Mouse (Mus musculus) brain, adult 2 months (tissue): ENCODE results near the gene Ano4.

Experiments
- DNase-seq: peaks from one replicate; pipeline ENCODE4 v3.0.0; 2011; ENCODE audit warnings: low read depth, low spot score

Ano4 gene

DNA sequence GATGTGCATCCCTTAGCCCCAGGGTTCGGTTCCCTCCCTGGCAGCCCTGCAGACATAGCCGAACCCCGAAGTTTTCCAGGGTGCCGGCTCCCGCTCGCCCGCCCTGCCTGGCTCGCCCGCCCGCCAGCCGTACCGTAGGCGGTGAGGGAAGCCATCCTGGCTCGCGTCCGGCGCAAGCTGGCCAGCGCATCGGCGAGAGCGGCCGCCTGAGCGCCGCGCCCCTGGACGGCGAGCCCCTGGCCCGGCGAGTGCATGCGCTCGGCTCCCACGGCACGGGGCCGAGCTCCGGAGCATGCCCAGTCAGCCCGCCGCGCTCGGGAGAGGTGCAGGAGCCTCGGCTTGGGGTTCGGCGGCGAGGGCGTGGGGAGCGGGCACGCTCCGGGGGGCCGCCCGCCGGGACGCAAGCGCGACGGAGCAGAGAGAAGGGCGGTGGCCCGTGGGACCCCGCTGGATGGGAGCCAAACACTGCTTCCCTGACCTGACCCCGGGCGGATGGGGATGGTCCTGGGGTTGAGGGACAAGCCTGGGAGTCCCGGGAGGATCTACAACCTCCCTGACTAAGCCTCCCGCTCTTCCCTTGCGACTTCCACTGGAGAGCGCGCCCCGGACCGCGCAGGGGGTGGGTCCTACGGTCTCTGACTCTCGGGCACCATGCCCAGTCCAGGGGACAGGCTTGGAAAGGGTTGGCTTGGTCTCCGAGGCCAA is at the start of gene Ano4:
TSS of gene Ano4 (minus strand) at position 272 of the 705 bp plus-strand sequence.
- DNase-seq, result no peak

DNA sequence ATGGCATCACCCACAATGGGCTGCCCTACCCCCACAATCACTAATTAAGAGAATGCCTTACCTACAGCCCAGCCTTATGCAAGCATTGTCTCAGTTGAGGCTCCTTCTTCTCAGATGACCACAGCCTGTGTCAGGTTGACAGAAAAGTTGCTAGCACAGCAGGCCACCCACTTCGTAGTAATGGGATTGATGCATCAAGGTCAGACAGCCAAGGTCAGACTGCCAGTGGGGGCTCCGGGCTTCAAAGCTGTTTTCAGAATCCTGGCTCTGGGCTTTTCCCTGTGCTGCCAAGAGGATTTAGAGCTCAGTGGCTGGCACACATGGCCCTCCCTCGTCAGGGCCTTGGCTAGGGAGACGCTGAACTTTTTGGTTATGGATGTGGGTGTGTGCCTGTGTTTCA is 48.1 kb upstream of the Ano4 start:
- no peak for DNase-seq

DNA sequence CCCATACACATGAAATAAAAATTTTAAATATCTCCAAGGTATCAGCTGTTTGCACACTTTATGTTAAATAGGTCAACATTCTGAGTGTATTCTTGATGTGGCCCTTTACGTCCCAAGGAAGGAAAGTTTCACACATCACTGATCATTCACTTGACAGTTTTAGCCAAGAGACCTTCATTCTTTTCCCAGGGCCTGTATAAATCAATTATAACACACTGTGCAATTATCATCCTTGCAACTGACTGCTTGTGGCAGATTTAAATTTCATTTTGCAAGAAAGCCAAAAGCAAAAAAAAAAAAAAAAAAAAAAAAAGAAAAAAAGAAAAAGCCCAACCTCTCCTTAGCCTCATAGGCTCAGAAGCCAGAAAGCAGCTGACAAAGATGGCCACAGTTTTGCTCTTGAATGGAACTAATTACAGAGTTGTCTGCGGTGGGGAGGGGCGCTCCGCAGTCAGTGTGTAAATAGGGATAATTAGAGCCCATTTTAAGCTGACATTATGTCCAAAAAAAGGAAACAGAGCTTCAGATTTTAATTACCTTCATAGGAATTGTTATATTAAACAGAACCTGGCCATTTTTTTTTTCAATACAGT is 47.1 kb upstream of the Ano4 start:
- DNase-seq, result peak; percentile 46

DNA sequence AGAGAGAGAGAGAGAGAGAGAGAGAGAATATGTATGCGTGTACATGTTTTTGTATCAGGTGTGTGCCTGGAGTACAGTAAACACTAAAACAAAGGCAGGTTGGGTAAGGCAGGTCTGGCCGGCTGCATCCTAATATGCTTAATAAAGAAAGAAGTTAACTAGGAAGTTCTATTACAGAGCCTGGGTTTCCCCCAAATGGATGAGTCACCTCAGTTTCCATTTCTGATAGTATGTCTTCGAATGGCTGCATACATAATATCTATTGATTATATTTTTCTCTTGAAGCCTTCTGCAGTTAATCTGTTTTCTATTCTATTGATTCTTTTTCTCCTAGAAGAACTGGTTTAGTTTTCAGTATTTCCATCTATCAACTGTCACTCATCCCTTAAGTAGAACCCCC is 41.9 kb upstream of the Ano4 start:
- no peak for DNase-seq

DNA sequence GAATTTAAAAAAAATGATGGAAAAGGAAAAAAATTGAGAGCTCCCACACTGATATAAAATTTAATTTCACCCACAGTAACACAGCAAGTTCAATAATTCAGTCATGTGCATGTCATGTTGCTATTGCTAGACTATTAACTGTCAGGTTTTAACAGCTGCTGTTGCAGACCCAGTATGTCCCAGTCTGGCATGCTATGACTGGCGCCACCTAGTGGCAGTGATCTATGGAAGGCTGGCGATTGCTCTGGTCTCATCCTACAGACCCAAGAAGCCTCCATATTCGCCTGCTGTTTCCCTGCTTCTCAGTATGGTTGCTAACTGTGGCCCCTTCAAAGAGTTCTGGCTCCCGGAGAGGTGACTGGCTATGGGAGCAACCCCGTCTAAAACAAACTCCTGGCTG is 38.9 kb upstream of the Ano4 start:
- DNase-seq, result peak; percentile 82

DNA sequence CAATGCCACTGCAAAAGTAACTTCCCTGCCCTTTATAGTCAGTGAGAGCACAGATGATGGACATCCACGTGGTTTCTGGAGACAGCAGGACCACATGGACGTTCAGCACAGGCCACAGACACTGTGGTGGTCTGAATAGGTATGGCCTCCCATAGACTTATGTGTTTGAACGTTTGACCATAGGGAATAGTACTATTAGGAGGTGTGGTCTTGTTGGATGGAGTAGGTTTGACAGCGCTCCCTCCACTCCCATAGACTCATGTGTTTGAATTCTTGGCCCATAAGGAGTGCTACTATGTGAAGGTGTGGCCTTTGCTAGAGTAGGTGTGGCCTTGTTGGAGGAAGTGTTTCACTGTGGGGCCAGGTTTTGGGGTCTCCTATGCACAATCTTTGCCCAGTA is 33.2 kb upstream of the Ano4 start:
- no peak for DNase-seq

DNA sequence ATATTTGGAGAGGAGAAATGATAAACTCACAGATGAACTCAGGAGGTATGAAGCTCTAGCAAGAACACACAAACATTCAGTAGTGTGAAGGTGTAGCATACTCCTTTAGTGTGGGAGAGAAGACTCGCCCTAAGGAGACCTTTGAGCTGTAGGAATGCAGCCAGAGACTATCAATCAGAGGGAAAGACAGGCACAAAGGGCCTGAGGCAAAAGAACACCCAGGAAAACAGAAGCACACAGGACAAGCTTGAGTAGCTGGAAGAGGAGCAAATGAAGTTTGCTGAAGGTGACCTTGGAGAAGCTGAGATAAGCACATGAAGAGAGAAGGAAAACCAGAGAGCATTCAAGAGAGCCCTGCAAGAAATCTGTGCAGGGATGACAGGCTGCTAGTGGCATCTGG is 25.5 kb upstream of the Ano4 start:
- peak; percentile 12 for DNase-seq

DNA sequence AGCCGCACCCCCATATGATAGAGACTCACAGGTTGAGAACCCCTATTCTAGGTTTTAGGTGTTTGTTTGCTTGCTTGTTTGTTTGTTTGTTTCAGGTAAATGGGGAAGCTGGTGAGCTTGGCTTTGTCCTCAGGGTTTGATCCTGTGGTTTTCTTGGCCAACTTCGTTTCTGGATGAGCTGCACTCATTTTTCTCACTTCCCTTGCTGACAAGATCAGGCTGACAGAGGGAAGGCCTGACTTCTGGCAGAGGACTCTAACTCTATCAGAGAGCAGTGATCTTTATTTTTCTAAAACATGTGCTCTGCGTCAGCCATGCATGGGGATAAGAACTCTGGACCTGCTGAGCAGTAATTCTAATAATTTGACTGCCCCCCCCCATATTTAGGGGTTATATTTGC is 14.4 kb upstream of the Ano4 start:
- DNase-seq, result no peak

DNA sequence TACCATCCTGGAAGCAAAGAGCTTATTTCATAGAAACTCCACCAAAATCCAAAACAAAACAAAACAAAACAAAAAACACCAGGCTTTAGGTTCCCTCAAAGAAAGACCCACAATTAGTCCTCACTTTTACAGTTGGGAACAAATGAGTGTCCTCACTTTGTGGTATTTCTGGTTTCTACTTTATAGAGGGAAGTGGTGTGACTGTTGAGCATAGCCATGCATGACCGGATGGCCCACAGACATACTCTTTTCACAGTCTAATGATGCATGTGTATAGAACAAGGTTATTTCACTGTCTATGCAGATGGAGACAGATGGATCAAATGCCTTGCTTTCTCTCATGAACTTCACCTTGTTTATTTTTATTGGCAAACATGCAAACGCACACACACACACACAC is 10.1 kb upstream of the Ano4 start:
- no peak for DNase-seq

DNA sequence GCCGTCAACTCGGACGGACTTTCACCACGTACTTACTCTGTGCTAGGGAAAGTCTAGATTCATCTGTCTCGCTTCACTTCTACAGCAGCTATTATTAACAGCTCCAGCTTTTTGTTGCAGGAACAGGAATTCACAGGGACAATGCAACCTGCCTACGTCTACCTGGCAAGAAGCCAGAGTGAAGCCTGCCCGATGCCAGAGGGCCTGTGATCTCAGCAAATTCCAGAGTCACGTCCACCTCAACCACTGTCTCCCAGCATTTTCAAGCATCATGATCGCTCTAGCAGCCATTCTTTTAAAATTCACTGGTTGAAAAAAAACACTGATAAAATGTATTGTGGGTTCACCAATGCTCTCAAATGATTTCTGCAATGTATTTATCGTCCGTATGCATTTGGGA is 6.9 kb upstream of the Ano4 start:
- no peak for DNase-seq

DNA sequence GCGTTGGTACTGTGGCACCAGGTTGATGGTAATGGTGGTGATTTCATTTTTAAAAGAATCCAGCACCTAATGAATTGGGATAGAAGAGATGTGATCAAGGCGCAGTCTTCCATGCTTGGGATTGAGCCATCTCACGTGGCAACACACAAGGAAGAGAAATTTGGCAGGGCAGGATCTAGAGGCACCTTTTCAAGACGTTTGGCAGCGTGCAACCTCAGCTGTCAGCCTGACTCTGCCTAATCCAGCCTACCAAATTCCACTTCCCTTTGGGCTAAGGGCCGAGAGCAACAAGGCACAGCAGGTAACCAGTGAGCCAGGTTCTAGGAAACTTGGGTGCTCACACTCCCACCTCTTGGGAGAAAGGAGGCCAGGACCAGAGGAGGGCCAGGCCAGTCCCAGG is 1.0 kb upstream of the Ano4 start:
- no peak for DNase-seq

DNA sequence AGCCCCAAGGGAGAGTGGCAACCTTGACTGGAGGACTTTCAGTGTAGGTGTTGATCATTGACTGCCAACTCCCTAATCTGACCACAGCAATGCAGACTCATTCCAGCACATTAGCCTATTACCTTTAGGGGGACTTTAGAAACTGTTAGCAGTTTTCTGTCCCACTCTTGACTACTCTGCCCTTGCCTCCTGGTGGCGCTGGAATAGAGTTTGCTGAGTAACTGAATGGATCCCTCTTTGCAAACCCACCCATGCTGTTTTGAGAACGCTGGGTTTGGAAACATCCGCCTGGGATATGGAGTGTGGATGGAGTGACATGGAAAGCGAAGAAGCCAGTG is 603 bp upstream of the Ano4 start:
- DNase-seq, result no peak

DNA sequence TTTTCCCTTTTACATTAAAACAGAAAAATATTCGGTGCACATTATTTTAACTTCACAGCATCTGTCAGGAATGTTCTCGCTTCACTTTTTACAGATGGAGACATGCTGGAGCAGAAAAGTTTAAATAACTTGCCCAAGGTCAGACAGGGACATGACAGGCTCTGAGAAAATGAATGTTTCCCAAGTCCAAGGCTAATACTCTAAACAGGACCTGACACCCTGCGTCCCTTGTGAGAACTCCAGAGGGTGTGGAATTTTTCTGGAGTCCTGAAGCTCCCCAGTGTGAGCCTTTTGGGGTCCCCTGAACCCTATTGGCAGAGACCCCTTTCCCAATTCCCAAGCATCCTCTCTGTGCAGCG is 451 bp downstream of the Ano4 start:
- peak; percentile 23 for DNase-seq

DNA sequence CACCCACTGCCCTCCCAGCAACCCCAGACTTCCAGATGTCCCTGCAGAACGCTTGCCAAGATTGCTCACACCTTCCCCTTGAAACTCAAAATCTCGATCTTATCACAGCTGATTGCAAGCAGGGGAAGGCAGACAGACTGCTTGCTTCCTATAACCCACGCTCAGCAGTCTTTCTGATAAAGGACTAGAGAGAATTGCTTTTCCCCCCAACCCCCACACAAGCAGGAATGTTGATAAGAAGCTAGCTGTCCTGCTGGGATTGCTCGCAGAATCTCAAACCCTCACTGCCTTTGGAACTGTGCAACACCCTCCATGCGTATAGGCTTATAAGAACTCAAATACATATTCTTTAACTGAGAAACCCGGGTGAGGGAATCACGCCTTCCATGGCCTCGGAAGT is 846 bp downstream of the Ano4 start:
- peak; percentile 55 for DNase-seq

DNA sequence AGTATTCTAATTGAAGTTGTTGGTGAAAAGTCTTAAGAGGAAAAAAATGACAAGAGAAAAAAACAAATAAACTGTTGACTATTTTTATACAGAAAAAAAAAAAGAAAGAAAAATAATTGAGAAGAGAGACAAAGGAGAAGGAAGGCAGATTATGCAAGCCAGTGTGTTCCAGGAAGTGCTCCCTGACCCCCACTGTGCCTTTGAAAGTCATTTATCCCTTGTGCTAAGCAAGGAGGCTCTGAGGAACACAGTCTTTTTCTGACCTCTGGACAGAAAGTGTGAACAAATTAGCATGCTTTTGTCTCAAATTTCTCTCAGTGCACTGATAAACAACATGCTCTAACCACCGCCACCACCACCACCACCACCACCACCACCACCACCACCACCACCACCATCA is 14.3 kb downstream of the Ano4 start:
- no peak for DNase-seq

DNA sequence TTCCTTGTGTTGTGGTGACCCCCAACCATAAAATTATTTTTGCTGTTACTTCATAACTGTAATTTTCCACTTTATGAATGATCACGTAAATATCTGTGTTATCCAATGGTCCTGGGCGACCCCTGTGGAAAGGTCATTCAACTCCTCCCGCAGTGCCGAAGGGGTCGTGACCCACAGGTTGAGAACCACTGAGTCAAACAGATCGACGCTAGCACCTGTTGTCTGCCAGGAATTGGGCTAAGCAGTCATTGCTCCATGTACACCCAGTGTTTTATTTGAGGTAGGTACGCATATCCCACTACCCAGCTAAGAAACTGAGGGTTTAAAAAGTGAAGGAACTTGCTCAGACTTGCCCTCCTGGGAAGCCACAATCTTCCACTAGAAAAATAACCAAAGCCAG is 14.8 kb downstream of the Ano4 start:
- no peak for DNase-seq

DNA sequence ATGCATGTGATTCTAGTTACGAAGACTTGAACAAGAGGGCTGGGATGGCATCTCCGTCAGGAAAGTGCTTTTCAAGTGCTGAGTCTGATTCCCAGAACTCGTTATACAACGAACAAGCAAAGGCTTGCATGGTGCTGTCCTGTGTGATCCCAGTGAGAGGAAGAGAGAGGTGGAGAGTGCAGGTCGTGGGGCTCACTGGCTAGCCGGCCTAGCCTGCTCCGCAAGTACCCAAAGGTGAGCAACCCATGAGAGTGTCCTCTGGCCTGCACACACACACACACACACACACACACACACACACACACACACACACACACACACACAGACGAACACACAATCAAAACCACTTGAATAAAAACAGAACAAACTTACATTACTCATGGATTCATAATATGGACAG is 15.7 kb downstream of the Ano4 start:
- no peak for DNase-seq

DNA sequence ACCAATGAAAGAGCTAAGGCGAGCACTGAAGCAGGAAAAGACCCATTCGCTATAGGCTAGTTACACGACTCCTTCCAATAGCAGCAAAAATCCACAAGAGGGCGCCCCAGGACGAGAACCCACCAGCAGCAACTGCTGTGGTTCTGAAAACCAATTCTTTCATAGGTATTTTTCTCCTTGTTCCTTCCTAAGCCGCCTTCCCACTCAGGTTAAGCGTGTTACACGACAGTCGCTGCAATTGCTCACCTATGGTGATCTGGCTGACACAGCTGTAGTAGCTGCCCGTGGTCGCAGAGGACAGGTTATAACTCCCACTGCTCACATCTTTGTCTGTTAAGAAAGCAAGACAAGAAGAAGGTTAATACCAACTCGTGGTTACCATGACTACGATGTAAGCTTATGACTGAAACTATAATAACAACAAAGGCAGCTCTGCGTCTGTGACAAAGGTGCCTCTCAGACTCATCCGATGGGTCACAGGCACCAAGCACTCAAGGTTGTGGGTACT is 17.5 kb downstream of the Ano4 start:
- peak; percentile 81 for DNase-seq

DNA sequence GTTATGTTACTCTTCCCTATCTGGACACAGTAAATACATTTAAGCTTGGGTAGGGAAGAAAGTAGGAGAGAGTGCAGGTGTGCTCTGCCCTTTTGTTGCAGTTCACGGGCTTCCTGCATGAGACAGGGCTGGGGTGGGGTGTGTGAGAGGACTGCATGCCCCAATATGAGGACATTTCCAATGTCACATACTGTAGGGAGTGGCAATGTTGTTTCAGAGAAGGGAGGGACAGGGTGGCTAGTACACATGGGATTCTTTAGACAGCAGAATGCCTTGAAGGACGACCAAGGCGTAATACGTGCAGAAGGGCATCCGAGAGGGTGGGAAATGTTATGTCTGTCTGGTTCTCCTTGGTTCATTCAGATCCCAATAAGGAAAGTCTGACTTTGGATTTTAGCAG is 18.2 kb downstream of the Ano4 start:
- DNase-seq, result no peak

DNA sequence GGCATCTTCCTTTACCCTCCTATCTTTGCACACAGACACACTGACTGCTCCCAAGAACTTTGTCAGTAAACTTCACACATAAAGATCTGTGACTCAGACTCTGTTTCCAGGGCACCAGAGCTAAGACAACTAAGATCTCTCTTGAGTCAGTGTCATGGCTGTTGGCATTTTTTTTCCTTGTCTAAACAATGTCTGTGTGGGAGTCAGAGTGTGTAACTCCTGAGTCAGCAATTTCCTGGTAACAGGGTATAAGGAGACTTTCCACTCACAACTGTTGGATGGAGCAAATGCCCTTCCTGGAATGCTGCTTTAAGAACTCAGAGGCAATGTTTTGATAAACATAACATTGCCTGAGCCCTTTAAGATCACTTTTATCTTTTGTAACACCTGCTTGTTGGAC is 37.0 kb downstream of the Ano4 start:
- DNase-seq, result peak; percentile 52

DNA sequence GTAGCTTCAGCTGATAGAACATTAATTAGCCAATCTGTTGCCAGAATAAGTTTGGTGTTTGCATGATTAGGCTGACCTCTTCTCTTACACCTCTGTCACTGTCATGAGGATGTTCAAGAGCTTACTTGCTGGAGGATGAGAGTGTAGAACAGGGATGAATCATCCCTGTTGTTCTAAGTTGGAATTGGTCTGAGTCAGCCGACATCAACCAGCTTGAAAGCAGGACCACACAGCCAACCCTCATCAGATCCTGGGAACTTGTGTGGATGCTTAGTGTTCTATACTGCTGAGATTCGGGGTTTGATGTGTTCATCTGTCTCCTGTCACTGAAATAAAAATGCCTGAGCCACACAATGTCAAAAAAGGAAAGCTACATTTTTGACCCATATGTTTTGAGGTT is 44.2 kb downstream of the Ano4 start:
- DNase-seq, result peak; percentile 63

DNA sequence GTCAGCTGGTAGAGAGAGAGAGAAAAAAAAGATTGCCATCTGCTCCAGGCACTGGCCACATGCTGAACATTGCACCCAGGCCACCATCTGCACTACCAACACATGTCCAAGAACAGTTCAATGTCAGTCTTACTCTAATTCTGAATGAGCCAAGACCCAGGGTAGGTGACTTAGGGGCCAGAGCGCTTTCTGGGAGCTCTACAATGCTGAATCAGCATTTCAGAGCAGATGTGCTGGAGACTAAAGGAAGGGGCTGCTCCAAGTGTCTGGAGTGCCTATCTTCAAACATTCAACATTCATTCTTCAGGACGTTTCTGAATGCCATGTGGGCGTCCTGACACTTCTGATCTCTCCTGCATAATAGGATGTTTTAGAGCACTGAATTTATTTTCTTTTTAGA is 51.8 kb downstream of the Ano4 start:
- DNase-seq, result no peak

DNA sequence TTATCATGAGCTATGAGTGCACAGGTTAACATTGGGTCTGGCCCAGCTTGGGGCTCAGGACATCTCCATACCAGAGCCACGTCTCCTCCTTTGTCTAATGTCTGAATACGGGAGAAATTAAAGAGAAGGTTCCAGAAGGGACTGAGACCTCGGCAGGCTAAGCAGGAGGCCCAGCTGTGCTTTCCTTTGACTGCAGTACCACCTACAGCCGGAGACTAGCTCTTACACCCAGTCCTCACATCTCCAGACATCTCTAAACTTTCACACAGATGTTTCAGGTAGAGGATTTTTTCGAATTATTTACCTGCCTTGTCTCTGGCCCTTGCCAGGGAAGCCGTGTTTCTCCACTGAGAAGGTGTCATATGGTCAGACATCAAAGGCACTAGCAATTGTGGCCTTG is 53.9 kb downstream of the Ano4 start:
- peak; percentile 54 for DNase-seq

DNA sequence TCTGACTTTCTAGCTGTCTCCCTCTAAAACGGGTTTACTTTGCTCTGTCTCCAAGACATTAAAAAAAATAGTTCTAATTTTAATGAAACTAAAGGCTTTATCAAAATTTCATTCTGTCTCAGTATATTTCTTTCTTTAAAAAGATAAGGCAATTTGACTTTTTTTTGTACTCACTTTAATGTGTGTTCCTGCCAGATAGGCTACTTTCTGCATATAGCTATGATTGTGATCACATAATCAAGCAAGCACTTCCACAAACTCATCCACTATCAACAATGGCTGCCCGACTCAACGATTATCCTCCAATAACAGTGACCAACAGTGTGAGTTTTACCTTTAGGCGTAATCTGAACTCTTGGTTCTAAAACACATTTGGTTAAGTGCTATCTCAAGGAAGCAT is 55.3 kb downstream of the Ano4 start:
- no peak for DNase-seq
